Mouse (Mus musculus) intestine, postnatal 0 days (tissue): ENCODE measurements around the gene Map3k3. TPM values are rescaled to one million over a fixed set of nuclear protein-coding genes. Genes with fewer than 3 reads are reported as not detected.

Source experiments
- ATAC-seq: fragments of 200-750 bp; cut with Nextera tagmentation; 2 replicates; pipeline ENCODE4 v1.8.0; 2017; ENCODE audit warnings: mild to moderate bottlenecking, moderate TSS enrichment, moderate library complexity
- H3K27ac ChIP-seq: fragments of 300-500 bp; sonication (generic); 2 replicates; pipeline ENCODE4 v1.5.1; 2014; ENCODE audit warnings: mild to moderate bottlenecking, low read depth, low read length, moderate library complexity
- H3K27me3 ChIP-seq: fragments of 300-500 bp; sonication (generic); replicated peaks from 2 replicates; pipeline ENCODE4 v1.6.1; 2014; ENCODE audit warnings: low read length, mixed read lengths; ENCODE audit not compliant: control insufficient read depth, insufficient read depth
- H3K36me3 ChIP-seq: fragments of 300-500 bp; sonication (generic); 2 replicates; pipeline ENCODE4 v1.6.1; 2014; ENCODE audit warnings: mild to moderate bottlenecking, moderate library complexity; ENCODE audit not compliant: control insufficient read depth, insufficient read depth
- H3K4me1 ChIP-seq: fragments of 300-500 bp; sonication (generic); replicated peaks from 2 replicates; pipeline ENCODE4 v1.6.1; 2014; ENCODE audit warnings: antibody characterized with exemption, low read length, mixed read lengths; ENCODE audit not compliant: control insufficient read depth, insufficient read depth
- H3K4me2 ChIP-seq: fragments of 300-500 bp; sonication (generic); replicated peaks from 2 replicates; pipeline ENCODE4 v1.6.1; 2014; ENCODE audit warnings: low read depth, mild to moderate bottlenecking, moderate library complexity
- H3K4me3 ChIP-seq: fragments of 300-500 bp; sonication (generic); 2 replicates; pipeline ENCODE4 v1.5.1; 2014; ENCODE audit warnings: low read depth, low read length
- H3K9ac ChIP-seq: fragments of 300-500 bp; sonication (generic); 2 replicates; pipeline ENCODE4 v1.6.1; 2014; ENCODE audit warnings: mild to moderate bottlenecking, low read depth, low read length
- H3K9me3 ChIP-seq: fragments of 300-500 bp; sonication (generic); 2 replicates; pipeline ENCODE4 v1.6.1; 2016; ENCODE audit warnings: mixed run types; ENCODE audit not compliant: control insufficient read depth
- CTCF ChIP-seq: sonication (generic); IDR thresholded peaks from 2 replicates; pipeline ENCODE4 v1.5.1; 2016; ENCODE audit warnings: low read depth, mild to moderate bottlenecking, control low read depth, antibody characterized with exemption, moderate library complexity
- WGBS: fragments of 180-500 bp; shearing (Covaris S2); extraction: QIAGEN DNeasy Blood & Tissue Kit; methylation state at CpG from one replicate; pipeline ENCODE4 v1.1.7; 2014; 5-methylcytosine and 5-hydroxymethylcytosine counted together
- polyA plus RNA-seq: library from polyadenylated mRNA; unstranded; fragments of >200 nt; fragmentation: Nextera tagmentation; extraction: Ambion mirVana; gene quantifications from 2 replicates; pipeline ENCODE4 v1.2.1, GENCODE M21; 2015

The Map3k3 gene
- polyA plus RNA-seq, 1 experiment from 2014 or later, result 6.2 TPM

DNA sequence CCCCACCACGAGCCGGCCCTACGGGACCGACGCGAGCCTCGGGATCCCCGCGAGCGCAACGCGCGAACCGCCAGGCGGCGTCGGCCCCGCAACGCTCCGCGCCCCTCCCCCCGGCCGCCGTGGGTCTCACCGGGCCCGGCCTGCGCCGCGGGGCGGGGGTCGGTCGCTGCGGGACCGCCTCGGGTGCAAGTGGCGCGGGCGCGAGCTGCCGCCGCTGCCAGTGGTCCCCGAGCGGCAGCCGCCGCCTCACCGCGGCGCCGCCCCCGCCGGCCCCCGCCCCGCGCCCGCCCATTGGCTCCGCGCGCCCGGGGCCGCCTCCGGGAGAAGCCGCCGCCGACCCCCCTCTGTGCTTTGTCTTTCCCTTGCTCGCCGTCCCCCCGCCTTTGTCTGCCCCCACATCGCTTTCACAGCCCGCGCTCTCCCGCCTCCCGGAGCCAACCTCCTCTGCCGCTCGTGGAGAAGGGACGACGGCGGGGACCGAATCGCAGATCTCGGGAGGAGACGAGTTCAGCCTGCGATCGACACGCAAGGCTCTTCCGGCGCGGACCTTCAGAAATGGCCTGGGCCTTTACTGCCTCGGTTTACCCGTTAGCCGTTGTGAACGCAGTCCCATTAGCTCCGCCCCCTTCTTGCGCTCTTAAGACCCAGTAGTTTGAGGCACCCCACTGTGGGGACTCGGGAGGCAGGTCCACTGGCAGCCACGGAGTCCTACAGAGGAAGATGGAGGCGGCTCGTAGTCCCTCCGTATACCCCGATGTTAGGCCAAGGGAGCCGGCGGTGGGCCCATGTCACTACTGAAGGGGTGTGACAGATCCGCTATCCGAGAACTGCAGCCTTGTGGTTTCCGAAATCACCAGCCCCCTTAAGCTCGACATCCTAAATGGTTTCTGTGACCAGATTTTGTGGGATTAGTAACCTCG lies 75.8 kb downstream of the Map3k3 start:
- H3K4me3 ChIP-seq, result peak overlapping the region; percentile 67
- peak overlapping the region; percentile 89 for H3K4me2 ChIP-seq
- peak; percentile 48 for TF ChIP-seq CTCF
- no peaks in the 10 kb centered on the region for H3K9me3 ChIP-seq
- peak overlapping the region; percentile 71 for H3K27ac ChIP-seq
- 1% methylated on average over 76 of the region's 106 CpGs for WGBS
- no peaks in the 10 kb centered on the region for H3K4me1 ChIP-seq
- ATAC-seq, result peak; percentile 48
- H3K36me3 ChIP-seq, result peaks cover 32% of the 10 kb centered on the region
- H3K9ac ChIP-seq, result peak overlapping the region; percentile 71
- H3K27me3 ChIP-seq, result no peaks in the 10 kb centered on the region

DNA sequence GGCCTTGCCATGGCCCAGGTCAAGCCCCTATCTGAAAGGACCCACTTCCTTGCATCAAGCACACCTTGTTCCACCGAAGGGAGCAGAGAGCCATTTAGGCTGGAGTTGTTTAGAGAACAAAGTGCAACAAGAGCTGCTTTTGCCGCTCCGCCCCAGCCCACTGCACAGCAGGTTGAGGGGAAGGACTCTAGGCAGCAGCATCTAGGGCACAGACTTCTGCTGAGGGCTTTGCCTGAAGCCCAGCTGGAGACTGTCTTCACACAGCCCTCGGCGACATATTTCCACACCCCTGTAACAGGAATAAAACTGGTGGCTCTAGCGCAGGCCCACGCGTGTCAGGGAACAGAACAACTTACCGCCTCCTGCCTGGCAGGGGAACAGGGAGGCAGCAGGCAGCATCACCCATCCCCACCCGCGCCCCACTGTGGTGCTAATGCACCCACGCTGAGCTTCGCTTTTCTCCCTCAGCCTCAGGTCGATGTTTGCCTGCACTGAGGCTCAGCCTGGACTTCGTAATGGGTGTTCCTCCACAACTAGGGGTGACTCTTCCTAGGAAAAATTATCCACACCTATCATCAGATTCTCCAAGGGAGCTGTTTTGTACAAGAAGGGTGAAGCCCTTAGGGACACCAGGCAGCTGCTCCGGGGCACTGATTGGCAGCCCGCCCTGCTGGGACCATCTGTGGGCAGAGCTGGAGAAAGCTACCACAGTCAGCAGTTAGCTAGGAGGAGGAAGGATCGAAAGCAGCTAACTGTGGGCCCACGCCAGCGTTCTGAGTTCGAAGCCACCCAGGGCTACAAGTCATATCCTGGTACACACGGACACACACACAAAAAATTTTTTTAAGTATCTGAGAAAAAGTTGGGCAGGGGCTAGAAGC lies 76.7 kb downstream of the Map3k3 start, which contains the start of the genes Gm10840 and Limd2:
Gene Gm10840 (plus strand): TSS at position 10 of the 881 bp plus-strand sequence.
Gene Limd2 (minus strand): TSS at position 20 of the 881 bp plus-strand sequence.
- H3K27me3 ChIP-seq, result no peaks in the 10 kb centered on the region
- H3K9ac ChIP-seq, result peak within 1 kb of the TSS; percentile 71
- WGBS, result 43% methylated on average over 22 of the region's 22 CpGs
- peaks cover 25% of the 10 kb centered on the region; the same call in 1 of the 2 replicates for H3K36me3 ChIP-seq
- 0 out of 2 replicates have a peak, but pooled peaks have one; percentile 23 for ATAC-seq
- no peak for TF ChIP-seq CTCF
- no peaks in the 10 kb centered on the region for H3K4me1 ChIP-seq
- no peaks in the 10 kb centered on the region for H3K9me3 ChIP-seq
- H3K4me2 ChIP-seq, result peak within 1 kb of the TSS; percentile 89
- peak within 1 kb of the TSS; percentile 67 for H3K4me3 ChIP-seq
- peak within 1 kb of the TSS; percentile 71 for H3K27ac ChIP-seq

DNA sequence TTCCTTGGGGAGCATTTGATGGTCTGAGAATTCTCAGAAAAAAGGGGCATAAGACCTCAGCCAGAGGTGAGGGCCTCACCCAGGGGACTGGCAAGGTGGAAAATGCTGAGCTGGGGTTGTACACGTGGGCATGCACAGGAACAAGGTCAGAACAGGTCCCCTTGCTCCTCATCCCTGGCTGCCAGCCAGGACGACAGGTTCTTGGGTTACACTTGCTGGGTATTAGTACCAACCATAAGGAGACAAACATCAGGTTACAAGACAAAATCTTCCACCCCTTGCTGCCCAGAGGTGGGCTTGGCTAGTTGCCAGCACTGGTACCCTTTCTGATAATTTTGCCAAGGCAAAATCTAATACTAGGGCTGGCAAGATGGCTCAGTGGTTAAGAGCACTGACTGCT lies 77.8 kb downstream of the Map3k3 start:
- Histone ChIP-seq H3K4me3 (no peak overlapping the region), H3K9ac (no peak overlapping the region), H3K9me3 (no peaks in the 10 kb centered on the region), H3K36me3 (peaks cover 14% of the 10 kb centered on the region; the same call in 1 of the 2 replicates), H3K27ac (no peak overlapping the region), H3K4me2 (no peak overlapping the region), H3K4me1 (no peaks in the 10 kb centered on the region), H3K27me3 (no peaks in the 10 kb centered on the region)
- WGBS, result 83% methylated on average over 2 of the region's 2 CpGs
- ATAC-seq, result no peak
- TF ChIP-seq CTCF, result no peak

DNA sequence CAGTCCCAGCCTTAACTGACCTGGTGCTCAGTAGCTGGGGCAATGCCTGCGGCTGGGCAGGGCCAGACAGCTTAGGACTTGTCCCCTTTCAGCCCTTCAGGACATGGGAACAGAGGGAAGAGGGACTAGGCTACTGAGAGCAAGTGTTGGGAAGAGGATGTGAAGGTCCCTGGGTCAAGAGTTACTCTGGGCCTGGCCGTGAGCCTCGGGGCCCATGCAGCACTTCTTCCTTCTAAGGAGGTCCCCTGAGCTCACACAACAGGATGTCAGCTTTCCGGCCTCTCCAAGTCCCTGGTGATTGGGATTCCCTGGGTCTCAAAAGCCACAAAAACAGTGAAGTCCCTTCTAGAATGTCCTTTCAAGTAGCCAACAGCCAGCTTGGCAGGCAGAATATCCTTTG lies 79.1 kb downstream of the Map3k3 start:
- H3K9ac ChIP-seq, result no peak overlapping the region
- ATAC-seq, result no peak
- peaks cover 18% of the 10 kb centered on the region; the same call in 1 of the 2 replicates for H3K36me3 ChIP-seq
- H3K27ac ChIP-seq, result no peak overlapping the region
- no peaks in the 10 kb centered on the region for H3K4me1 ChIP-seq
- H3K27me3 ChIP-seq, result no peaks in the 10 kb centered on the region
- TF ChIP-seq CTCF, result no peak
- no peaks in the 10 kb centered on the region for H3K9me3 ChIP-seq
- WGBS, result 75% methylated on average over 4 of the region's 4 CpGs
- H3K4me2 ChIP-seq, result no peak overlapping the region
- H3K4me3 ChIP-seq, result no peak overlapping the region

DNA sequence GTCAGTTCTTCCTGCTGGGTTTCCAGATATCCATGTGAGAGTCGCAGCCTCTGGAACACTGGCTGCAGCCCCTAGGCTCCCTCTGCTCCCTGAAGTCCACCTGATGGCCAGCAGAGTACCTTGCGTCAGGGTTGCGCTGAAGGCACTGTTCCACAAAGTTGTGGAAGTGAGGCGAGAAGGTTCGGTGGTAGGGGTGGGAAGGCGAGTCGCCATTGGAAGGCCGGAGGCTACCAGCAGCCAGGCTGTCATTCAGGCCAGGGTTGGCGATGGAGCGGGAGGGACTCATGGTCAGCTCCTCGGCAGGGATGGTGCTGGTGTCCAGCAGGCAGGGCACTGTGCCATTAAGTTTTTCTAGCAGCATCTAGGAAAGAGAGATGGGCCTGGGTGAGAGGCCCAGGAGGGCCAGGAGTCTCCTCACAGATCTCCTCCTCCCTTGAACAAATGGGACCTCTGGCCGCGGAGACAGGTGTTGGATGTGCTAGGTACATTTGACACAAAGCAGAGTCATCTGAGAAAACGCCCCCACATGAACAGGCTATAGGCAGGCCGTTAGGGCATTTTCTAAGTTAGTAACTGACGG lies 80.3 kb downstream of the Map3k3 start:
- peaks cover 18% of the 10 kb centered on the region; the same call in 1 of the 2 replicates for H3K36me3 ChIP-seq
- H3K27ac ChIP-seq, result no peak overlapping the region
- H3K27me3 ChIP-seq, result no peaks in the 10 kb centered on the region
- H3K9ac ChIP-seq, result no peak overlapping the region
- H3K9me3 ChIP-seq, result no peaks in the 10 kb centered on the region
- WGBS, result 89% methylated on average over 16 of the region's 16 CpGs
- H3K4me1 ChIP-seq, result no peaks in the 10 kb centered on the region
- no peak for TF ChIP-seq CTCF
- no peak overlapping the region for H3K4me2 ChIP-seq
- no peak for ATAC-seq
- H3K4me3 ChIP-seq, result no peak overlapping the region
